9 mouse cellular contexts compared by ENCODE assay signal in the genomic region with DNA sequence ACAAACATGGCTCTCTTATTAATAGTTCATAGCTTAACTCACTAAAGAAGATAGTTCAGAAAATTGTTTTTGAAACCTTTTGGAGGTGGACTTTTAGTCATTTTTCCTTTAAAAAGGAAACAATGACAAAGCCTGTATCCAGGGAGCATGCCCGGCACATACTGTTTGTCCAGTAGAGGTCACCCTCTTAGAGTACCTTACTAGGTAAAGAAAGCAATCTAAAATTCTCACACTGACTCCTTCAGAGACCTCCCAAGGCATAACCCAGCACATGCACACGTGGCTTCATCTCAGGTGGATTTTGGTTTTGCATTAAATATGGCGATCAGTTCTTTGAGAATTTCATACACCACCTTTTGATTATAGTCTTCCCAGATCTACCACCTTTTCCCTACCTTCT. TPM values are rescaled to one million over a fixed set of nuclear protein-coding genes. Genes with fewer than 3 reads are reported as not detected.
DNase-seq lines count a peak whose midpoint lies in the region; ATAC-seq and TF ChIP-seq lines count a peak whose summit lies in the region.
"Had no signal": no experiment of that assay in that cellular context is flagged by ENCODE, and none has a peak within 500 bp of the region (broad histone marks: within the 10 kb centered on the region; RNA-seq: fewer than 3 reads in every experiment).

No protein-coding gene starts in this region.

- H3K27me3 ChIP-seq in hindbrain, embryonic 12.5 days, result no peaks in the 10 kb centered on the region
- H3K27me3 ChIP-seq in hindbrain, embryonic 13.5 days, result no peaks in the 10 kb centered on the region
- H3K27me3 ChIP-seq in splenic B cell, adult 2 months (ENCODE audit: control insufficient read depth, insufficient read depth, low read length, poor library complexity, severe bottlenecking), result no peaks in the 10 kb centered on the region

- no peak for TF ChIP-seq CTCF in lung, adult 2 months (IDR thresholded peaks at IDR 0.05; ENCODE audit: insufficient read depth, low read length)

- 0 out of 2 replicates have a peak, but pooled peaks have one; percentile 66 for ATAC-seq in hindbrain, embryonic 12.5 days (ENCODE audit: low FRiP score)
- no peak for ATAC-seq in hindbrain, embryonic 13.5 days (ENCODE audit: low FRiP score)
- ATAC-seq: forebrain, embryonic 16.5 days had no signal

- no peak overlapping the region for H3K27ac ChIP-seq in hindbrain, embryonic 12.5 days
- H3K27ac ChIP-seq in hindbrain, embryonic 13.5 days, result no peak overlapping the region
- H3K27ac ChIP-seq: macrophage had no signal

- no peaks in the 10 kb centered on the region for H3K9me3 ChIP-seq in hindbrain, embryonic 12.5 days (replicated peaks)
- H3K9me3 ChIP-seq in hindbrain, embryonic 13.5 days, result no peaks in the 10 kb centered on the region

- TF ChIP-seq POLR2A in lung, adult 2 months (IDR thresholded peaks at IDR 0.05; ENCODE audit: borderline replicate concordance, extremely low read depth, low read depth, low read length), result no peak

- no peaks in the 10 kb centered on the region for H3K4me1 ChIP-seq in hindbrain, embryonic 12.5 days
- no peaks in the 10 kb centered on the region for H3K4me1 ChIP-seq in hindbrain, embryonic 13.5 days (replicated peaks)
- no peaks in the 10 kb centered on the region for H3K4me1 ChIP-seq in lung, adult 2 months (ENCODE audit: control insufficient read depth, insufficient read depth, low read length)

- H3K9ac ChIP-seq in hindbrain, embryonic 12.5 days, result no peak overlapping the region
- H3K9ac ChIP-seq in hindbrain, embryonic 13.5 days, result no peak overlapping the region

- WGBS in hindbrain, embryonic 12.5 days, result 48% methylated on average over 3 of the region's 3 CpGs
- WGBS in hindbrain, embryonic 13.5 days, result 53% methylated on average over 3 of the region's 3 CpGs
- WGBS in lung, adult 2 months, result 45% methylated on average over 3 of the region's 3 CpGs

- no peak overlapping the region for H3K4me2 ChIP-seq in hindbrain, embryonic 12.5 days (replicated peaks)
- no peak overlapping the region for H3K4me2 ChIP-seq in hindbrain, embryonic 13.5 days

- H3K4me3 ChIP-seq in hindbrain, embryonic 12.5 days, result no peak overlapping the region
- no peak overlapping the region for H3K4me3 ChIP-seq in hindbrain, embryonic 13.5 days
- H3K4me3 ChIP-seq in lung, adult 2 months (replicated peaks; ENCODE audit: extremely low read depth, low read depth, low read length), result no peak overlapping the region

- DNase-seq in lung, postnatal 25 days (ENCODE audit: low spot score), result peak; percentile 19
- DNase-seq in lung, adult 2 months, result no peak
- peak; percentile 53 for DNase-seq in embryo, embryonic 11 days
- peak; percentile 5 for DNase-seq in splenic B cell, adult 2 months (ENCODE audit: low read depth, low spot score)
- DNase-seq in layer of hippocampus, adult 8-10 months (ENCODE audit: low spot score in 2 of 2), result no peak

- 0 out of 2 replicates have a peak, but pooled peaks cover 4% of the 10 kb centered on the region for H3K36me3 ChIP-seq in hindbrain, embryonic 12.5 days
- H3K36me3 ChIP-seq in hindbrain, embryonic 13.5 days, result peaks cover 17% of the 10 kb centered on the region
- peaks cover 8% of the 10 kb centered on the region for H3K36me3 ChIP-seq in splenic B cell, adult 2 months (ENCODE audit: control insufficient read depth, insufficient read depth, low read length, poor library complexity, severe bottlenecking)

RNA-seq across cellular contexts. Expression of a gene that starts 14.7 kb away (rescaled TPM):
- 69.8 and 81.1 TPM in 2 replicates for polyA plus RNA-seq in hindbrain, embryonic 12.5 days (2016; fragmentation: Nextera tagmentation; extraction: Ambion mirVana)
- polyA plus RNA-seq in hindbrain, embryonic 13.5 days (2015; fragmentation: Nextera tagmentation; extraction: Ambion mirVana), result 163 and 173 TPM in 2 replicates
- polyA plus RNA-seq in lung, adult 2 months (2012; rRNA removed), result 0.52 and 0.87 TPM in 2 replicates
- total RNA-seq in layer of hippocampus, adult 8-10 months (2022), result 100 to 1,000 TPM; 267 to 306 (median 287) TPM
- polyA plus RNA-seq: macrophage had no signal

Comparison
In these comparisons a context has a peak if more than half of its experiments do, and no peak if none do; other contexts are left out.
1. DNase-seq: peak in lung, postnatal 25 days (single experiment), embryo, embryonic 11 days (single experiment) and splenic B cell, adult 2 months (single experiment); none in lung, adult 2 months (single experiment) and layer of hippocampus, adult 8-10 months (0 of 2).
2. RNA of a gene that starts 14.7 kb away (polyA plus RNA-seq): 163 to 173 TPM in hindbrain, embryonic 13.5 days and 69.8 to 81.1 TPM in hindbrain, embryonic 12.5 days; 0.52 to 0.87 TPM in lung, adult 2 months; every median in the first group is over 10 times any median in the second.